Mouse (Mus musculus) heart, embryonic 10.5 days (tissue): ENCODE data around the gene Acot7. TPM values are rescaled to one million over a fixed set of nuclear protein-coding genes. Genes with fewer than 3 reads are reported as not detected.
"Not testable (repeated sequence)": the region's sequence is repeated elsewhere in the genome, so short reads cannot be mapped to it uniquely, and the experiment has no call there.

Experiments used
- DNase-seq: peaks from one replicate; pipeline ENCODE4 v3.0.0-alpha.2; 2017; ENCODE audit warnings: low spot score
- H3K27ac ChIP-seq: fragments of 300-500 bp; sonication (generic); 2 replicates; pipeline ENCODE4 v1.5.1; 2016; ENCODE audit warnings: mild to moderate bottlenecking
- H3K27me3 ChIP-seq: fragments of 300-500 bp; sonication (generic); 2 replicates; pipeline ENCODE4 v1.6.1; 2016; ENCODE audit warnings: mild to moderate bottlenecking; ENCODE audit not compliant: poor library complexity, insufficient read depth, severe bottlenecking
- H3K36me3 ChIP-seq: fragments of 300-500 bp; sonication (generic); 2 replicates; pipeline ENCODE4 v1.6.1; 2016; ENCODE audit warnings: mild to moderate bottlenecking, moderate library complexity
- H3K4me1 ChIP-seq: fragments of 300-500 bp; sonication (generic); 2 replicates; pipeline ENCODE4 v1.6.1; 2016; ENCODE audit warnings: mild to moderate bottlenecking
- H3K4me3 ChIP-seq: fragments of 300-500 bp; sonication (generic); 2 replicates; pipeline ENCODE4 v1.5.1; 2016; ENCODE audit warnings: mild to moderate bottlenecking, moderate library complexity
- H3K9me3 ChIP-seq: fragments of 300-500 bp; sonication (generic); 2 replicates; pipeline ENCODE4 v1.6.1; 2016; ENCODE audit warnings: mild to moderate bottlenecking, moderate library complexity
- WGBS: fragments of 180-500 bp; shearing (Covaris S2); methylation state at CpG from one replicate; pipeline ENCODE4 v1.1.7; 2016; 5-methylcytosine and 5-hydroxymethylcytosine counted together
- polyA plus RNA-seq: library from polyadenylated mRNA; unstranded; fragments of >200 nt; fragmentation: Nextera tagmentation; extraction: Ambion mirVana; gene quantifications from 2 replicates; pipeline ENCODE4 v1.2.1, GENCODE M21; 2016

Gene Acot7
- polyA plus RNA-seq, 1 experiment from 2014 or later: 48.9 TPM

GRCm38 (mm10) chr4:152227749-152228527 lies 50.0 kb downstream of the Acot7 start:
- 75% methylated on average over 12 of the region's 12 CpGs for WGBS
- H3K27ac ChIP-seq: no peak overlapping the region

GRCm38 (mm10) chr4:152230331-152230730 lies 52.4 kb downstream of the Acot7 start:
- not testable (repeated sequence) for H3K9me3 ChIP-seq, H3K27ac ChIP-seq, H3K27me3 ChIP-seq, H3K4me3 ChIP-seq, H3K36me3 ChIP-seq, DNase-seq
- WGBS: 23% methylated on average over 4 of the region's 4 CpGs
- H3K4me1 ChIP-seq: peaks cover 32% of the 10 kb centered on the region

More at GRCm38 (mm10) chr4:152227749-152228527, 50.0 kb downstream of the Acot7 start:
- no peak for DNase-seq
- H3K36me3 ChIP-seq: peaks cover 3% of the 10 kb centered on the region; the same call in 1 of the 2 replicates
- peaks cover 32% of the 10 kb centered on the region for H3K4me1 ChIP-seq
- H3K4me3 ChIP-seq: no peak overlapping the region
- H3K27me3 ChIP-seq: 0 out of 2 replicates have a peak, but pooled peaks cover 4% of the 10 kb centered on the region
- no peaks in the 10 kb centered on the region for H3K9me3 ChIP-seq

- no peaks in the 10 kb centered on the region for H3K9me3 ChIP-seq
- H3K27me3 ChIP-seq: no peaks in the 10 kb centered on the region
- no peak overlapping the region for H3K27ac ChIP-seq
- H3K36me3 ChIP-seq: peaks cover 7% of the 10 kb centered on the region; the same call in 1 of the 2 replicates
- H3K4me1 ChIP-seq: peaks cover 32% of the 10 kb centered on the region
- no peak overlapping the region for H3K4me3 ChIP-seq
- 83% methylated on average over 7 of the region's 7 CpGs for WGBS
- no peak for DNase-seq
Measured at GRCm38 (mm10) chr4:152231326-152231725, 53.4 kb downstream of the Acot7 start.

GRCm38 (mm10) chr4:152232411-152232903 lies 54.5 kb downstream of the Acot7 start:
- Histone ChIP-seq H3K27ac (no peak overlapping the region), H3K4me3 (no peak overlapping the region), H3K9me3 (no peaks in the 10 kb centered on the region), H3K4me1 (peaks cover 32% of the 10 kb centered on the region), H3K36me3 (peaks cover 11% of the 10 kb centered on the region; the same call in 1 of the 2 replicates), H3K27me3 (no peaks in the 10 kb centered on the region)
- 85% methylated on average over 4 of the region's 4 CpGs for WGBS
- no peak for DNase-seq

- 49% methylated on average over 4 of the region's 4 CpGs for WGBS
- Histone ChIP-seq H3K9me3 (no peaks in the 10 kb centered on the region), H3K27me3 (no peaks in the 10 kb centered on the region), H3K36me3 (peaks cover 9% of the 10 kb centered on the region; the same call in 1 of the 2 replicates), H3K4me3 (no peak overlapping the region), H3K27ac (peak overlapping the region; percentile 23; the same call in 1 of the 2 replicates), H3K4me1 (peaks cover 53% of the 10 kb centered on the region)
- DNase-seq: no peak
Measured at GRCm38 (mm10) chr4:152239974-152240373, 62.0 kb downstream of the Acot7 start.

- Histone ChIP-seq H3K4me3 (no peak overlapping the region), H3K36me3 (no peaks in the 10 kb centered on the region), H3K27me3 (no peaks in the 10 kb centered on the region), H3K9me3 (no peaks in the 10 kb centered on the region), H3K4me1 (peaks cover 79% of the 10 kb centered on the region), H3K27ac (peak overlapping the region; percentile 77)
- WGBS: 79% methylated on average over 9 of the region's 9 CpGs
- DNase-seq: no peak
Measured at GRCm38 (mm10) chr4:152243241-152243891, 65.4 kb downstream of the Acot7 start.

GRCm38 (mm10) chr4:152243969-152244368 lies 66.0 kb downstream of the Acot7 start:
- Histone ChIP-seq H3K9me3 (no peaks in the 10 kb centered on the region), H3K4me3 (no peak overlapping the region), H3K27ac (peak overlapping the region; percentile 77), H3K27me3 (no peaks in the 10 kb centered on the region), H3K4me1 (peaks cover 72% of the 10 kb centered on the region), H3K36me3 (no peaks in the 10 kb centered on the region)
- 88% methylated on average over 8 of the region's 8 CpGs for WGBS
- DNase-seq: no peak

- H3K27ac ChIP-seq: peak overlapping the region; percentile 77
- DNase-seq: no peak
- no peak overlapping the region for H3K4me3 ChIP-seq
- no peaks in the 10 kb centered on the region for H3K36me3 ChIP-seq
- H3K4me1 ChIP-seq: peaks cover 64% of the 10 kb centered on the region
- H3K27me3 ChIP-seq: no peaks in the 10 kb centered on the region
- no peaks in the 10 kb centered on the region for H3K9me3 ChIP-seq
- WGBS: 70% methylated on average over 11 of the region's 11 CpGs
Measured at GRCm38 (mm10) chr4:152244545-152245522, 66.9 kb downstream of the Acot7 start.

- Histone ChIP-seq H3K4me3 (no peak overlapping the region), H3K9me3 (no peaks in the 10 kb centered on the region), H3K36me3 (no peaks in the 10 kb centered on the region), H3K27ac (peak overlapping the region; percentile 74; the same call in 1 of the 2 replicates), H3K4me1 (peaks cover 57% of the 10 kb centered on the region), H3K27me3 (no peaks in the 10 kb centered on the region)
- DNase-seq: no peak
- WGBS: 42% methylated on average over 6 of the region's 6 CpGs
Measured at GRCm38 (mm10) chr4:152246011-152246410, 68.1 kb downstream of the Acot7 start.

- no peaks in the 10 kb centered on the region for H3K36me3 ChIP-seq
Measured at GRCm38 (mm10) chr4:152247195-152247594, 69.3 kb downstream of the Acot7 start.

GRCm38 (mm10) chr4:152250615-152251014 lies 72.7 kb downstream of the Acot7 start:
- H3K27me3 ChIP-seq: no peaks in the 10 kb centered on the region
- H3K9me3 ChIP-seq: no peaks in the 10 kb centered on the region
- H3K4me3 ChIP-seq: no peak overlapping the region
- WGBS: 89% methylated on average over 6 of the region's 6 CpGs
- 0 out of 2 replicates have a peak, but pooled peaks cover 7% of the 10 kb centered on the region for H3K36me3 ChIP-seq
- H3K4me1 ChIP-seq: peaks cover 59% of the 10 kb centered on the region
- DNase-seq: no peak
- H3K27ac ChIP-seq: no peak overlapping the region

More at GRCm38 (mm10) chr4:152247195-152247594, 69.3 kb downstream of the Acot7 start:
- Histone ChIP-seq H3K4me1 (peaks cover 53% of the 10 kb centered on the region), H3K27ac (peak overlapping the region; percentile 74), H3K4me3 (no peak overlapping the region), H3K27me3 (no peaks in the 10 kb centered on the region), H3K9me3 (no peaks in the 10 kb centered on the region)
- WGBS: 55% methylated on average over 3 of the region's 3 CpGs
- no peak for DNase-seq

GRCm38 (mm10) chr4:152253183-152253759 lies 75.3 kb downstream of the Acot7 start:
- Histone ChIP-seq H3K27me3 (no peaks in the 10 kb centered on the region), H3K4me1 (peaks cover 66% of the 10 kb centered on the region), H3K9me3 (no peaks in the 10 kb centered on the region), H3K27ac (peak overlapping the region; percentile 72), H3K4me3 (no peak overlapping the region), H3K36me3 (0 out of 2 replicates have a peak, but pooled peaks cover 7% of the 10 kb centered on the region)
- WGBS: 62% methylated on average over 9 of the region's 9 CpGs
- no peak for DNase-seq
